Mouse (Mus musculus) retina, postnatal 1 day (tissue): ENCODE results near the gene Gabrg3.
"Not testable (repeated sequence)": the region's sequence is repeated elsewhere in the genome, so short reads cannot be mapped to it uniquely, and the experiment has no call there.

Experiments
- DNase-seq: peaks from one replicate; pipeline ENCODE4 v3.0.0-alpha.2; 2012

Gene Gabrg3

DNA sequence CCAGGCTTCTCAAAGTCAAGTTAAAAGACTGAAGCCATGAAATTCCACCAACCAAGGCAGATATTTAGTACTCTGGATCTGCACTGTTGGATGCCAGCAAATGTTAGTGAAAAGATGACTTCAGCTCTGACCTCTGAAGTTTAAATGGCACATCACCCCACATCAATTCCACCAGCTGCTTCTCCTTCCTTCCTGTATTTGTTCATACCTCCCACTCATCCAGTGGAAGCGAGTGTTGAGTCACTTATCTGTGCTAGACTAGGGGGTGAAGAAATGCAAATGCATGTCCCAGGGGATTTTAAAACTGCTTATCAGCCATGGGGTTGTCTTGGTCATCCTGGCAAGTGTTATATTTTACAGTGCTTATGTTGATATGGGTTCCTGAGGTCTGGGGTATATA is 79.7 kb downstream of the Gabrg3 start:
- DNase-seq: no peak

DNA sequence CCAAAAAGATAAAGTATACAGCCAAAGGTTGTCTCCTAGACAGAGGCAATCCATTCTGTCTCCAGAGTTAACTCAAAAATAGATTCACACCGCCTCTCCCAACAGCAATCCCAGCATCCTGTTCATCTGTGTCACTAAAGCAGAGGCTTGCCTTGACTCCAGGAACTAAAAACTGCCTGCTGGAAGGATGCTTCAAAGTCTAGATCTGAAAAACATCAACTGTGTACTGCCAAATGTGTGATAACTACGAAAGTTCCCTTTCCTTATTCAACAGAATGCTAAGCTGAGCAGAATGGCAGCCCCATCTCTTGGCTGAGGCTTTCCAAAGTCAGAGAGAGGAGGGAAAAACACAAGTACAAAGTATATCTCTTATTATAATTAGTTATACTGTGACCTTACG is 90.3 kb downstream of the Gabrg3 start:
- DNase-seq: no peak

DNA sequence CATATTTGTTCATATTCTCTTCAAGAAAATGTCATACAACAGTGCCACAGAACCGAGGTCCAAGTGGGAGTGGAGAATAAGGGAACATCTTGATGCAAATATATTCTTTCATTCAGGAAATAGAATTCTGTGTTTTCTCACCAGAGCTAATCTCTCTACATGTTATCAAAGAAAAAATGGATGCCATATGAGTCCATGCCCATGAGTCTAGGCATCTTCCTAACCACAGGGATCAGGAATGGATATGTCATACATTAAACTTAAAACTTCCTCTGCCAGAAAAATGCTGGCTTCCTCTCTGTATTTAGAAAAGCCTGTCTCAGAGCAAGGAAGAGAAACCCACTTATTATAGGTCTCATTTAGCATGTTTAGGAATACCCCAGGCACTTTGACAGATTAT is 92.9 kb downstream of the Gabrg3 start:
- no peak for DNase-seq

DNA sequence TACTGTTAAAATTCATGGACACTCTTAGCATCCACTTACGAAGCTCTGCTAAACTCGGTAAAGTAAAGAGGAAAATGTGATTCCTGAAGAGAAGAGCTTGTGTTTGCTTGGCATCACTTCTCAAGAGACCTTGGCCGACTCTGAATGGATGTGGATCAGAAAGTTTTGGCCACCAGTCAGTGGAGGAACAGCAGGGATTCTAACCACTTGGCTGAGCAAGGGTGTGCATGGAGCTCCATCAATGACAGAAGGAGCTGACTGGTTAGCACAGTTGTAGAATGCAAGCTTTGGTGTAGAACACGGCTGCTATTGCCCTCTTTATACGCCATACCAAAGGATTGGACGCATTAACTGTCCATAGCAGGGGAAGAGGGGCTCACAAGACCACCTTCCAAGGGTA is 93.4 kb downstream of the Gabrg3 start:
- no peak for DNase-seq

DNA sequence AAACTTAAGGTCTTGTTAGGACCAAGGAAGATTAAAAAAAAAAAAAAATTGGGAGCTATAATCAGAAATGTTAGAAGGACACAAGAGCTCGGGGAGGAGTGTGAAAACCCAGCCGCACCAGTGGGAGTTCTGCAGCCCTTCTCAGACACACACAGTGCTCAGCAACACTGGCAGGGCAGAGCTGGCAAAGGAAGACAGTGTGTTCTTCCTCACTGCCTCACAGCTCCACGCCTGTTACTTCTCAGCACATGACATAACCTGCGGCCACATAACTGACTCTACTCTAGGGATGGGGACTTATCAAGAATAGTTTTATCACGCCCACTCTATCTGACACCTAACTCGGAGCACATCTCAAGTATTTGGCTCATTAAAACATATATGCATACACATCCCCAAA is 103.8 kb downstream of the Gabrg3 start:
- DNase-seq: no peak

DNA sequence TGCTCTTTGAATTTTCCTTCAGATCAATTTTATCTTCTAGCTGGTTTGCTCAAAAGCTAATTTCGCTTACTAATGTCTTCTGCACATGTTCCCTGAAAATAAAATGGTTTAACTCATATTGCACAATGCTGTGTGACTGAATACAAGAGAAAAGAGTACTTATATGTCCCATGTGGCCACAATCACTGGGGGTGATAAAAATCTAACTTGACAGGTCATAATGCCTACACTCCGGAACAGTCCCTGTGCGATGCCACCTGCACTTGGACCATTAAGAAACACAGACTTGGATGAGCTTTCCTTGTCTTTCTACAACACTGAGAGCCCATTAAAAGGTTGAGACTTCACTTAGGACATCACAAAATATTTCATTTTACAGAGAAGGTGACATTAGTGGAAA is 108.1 kb downstream of the Gabrg3 start:
- DNase-seq: peak; percentile 50

DNA sequence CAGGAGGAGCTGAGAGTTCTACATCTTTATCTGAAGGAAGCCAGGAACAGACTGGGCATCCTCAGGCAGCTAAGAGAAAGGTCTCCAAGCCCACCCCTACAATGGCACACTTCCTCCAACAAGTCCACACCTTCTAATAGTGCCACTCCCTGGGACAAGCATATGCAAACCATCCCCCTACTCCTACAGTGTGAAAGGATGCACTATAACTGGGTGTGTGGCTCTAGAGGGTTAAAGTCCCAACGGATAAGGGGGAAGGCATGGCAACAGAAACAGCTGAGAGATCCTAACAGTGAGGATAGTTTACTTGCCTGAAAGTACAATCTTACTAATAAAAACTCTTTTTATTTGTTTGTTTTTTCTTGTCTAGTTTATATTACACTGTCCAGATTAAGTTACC is 126.8 kb downstream of the Gabrg3 start:
- DNase-seq: no peak

DNA sequence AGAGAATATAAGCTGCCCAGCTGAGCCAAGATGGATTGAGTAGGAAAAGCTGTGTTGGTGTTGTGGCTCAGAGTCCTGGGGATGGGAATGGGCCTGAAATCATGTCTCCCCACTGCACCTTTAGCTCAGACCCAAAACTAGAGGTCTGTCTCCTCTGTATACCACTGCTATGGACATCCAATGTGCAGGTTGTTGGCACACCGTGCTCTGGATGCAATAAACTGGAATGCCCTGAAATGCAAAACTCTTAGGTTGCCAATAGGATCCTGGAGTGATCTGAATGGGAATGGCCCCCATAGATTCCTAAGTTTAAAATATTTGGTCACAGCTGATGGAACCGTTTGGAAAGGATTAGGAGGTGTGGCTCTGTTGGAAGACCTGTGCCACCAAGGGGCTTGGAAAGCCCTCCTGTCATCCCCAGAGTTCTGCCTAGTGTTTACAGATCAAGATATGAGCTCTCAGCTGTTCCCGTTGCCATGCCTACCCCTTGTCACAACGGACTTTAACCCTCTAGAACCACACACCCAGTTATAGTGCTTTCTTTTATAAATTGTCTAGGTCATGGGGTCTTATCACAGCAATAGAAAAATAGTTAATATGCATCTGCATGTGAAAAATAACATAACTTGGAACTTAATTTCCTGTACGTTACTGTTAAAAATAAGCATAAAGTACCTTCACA is 128.0 kb downstream of the Gabrg3 start:
- no peak for DNase-seq

DNA sequence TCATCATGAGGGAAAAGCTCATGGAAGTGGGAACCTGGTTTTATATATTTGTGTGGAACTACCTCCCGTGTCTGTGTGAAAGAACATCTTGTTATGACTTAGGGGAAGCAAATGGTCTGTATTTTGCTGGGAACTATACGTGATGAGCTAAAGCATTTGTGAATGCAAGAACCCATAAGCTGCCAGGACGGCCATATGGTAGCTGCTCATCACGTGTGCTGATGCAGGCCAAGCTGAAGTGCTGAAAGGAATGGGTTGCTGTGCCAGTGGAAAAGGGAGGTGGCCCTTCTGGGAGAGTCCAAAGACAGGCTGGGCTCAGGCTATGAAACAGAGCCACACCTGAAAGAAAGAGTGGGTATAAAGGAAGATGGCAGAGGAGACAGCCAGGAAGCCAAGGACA is 143.0 kb downstream of the Gabrg3 start:
- DNase-seq: no peak

DNA sequence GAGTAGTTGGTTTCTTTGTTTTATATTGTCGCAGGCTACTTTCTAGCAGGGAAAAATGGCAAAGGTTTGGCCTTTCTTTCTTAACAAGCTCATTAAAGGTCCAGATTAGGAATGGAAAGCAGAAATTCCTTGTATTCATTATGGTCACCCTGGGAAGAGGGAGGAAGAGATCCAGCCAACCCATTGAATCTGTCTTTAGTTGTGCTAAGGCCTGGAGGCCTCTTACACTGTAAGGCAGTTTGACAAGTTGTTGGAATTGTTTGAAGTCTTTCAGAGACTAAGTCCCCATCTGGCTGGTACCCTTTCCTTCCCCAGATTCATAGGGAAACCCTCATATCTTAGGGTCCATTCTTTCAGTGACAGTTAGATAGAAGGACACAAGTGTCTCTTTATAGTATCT is 172.9 kb downstream of the Gabrg3 start:
- DNase-seq: no peak

DNA sequence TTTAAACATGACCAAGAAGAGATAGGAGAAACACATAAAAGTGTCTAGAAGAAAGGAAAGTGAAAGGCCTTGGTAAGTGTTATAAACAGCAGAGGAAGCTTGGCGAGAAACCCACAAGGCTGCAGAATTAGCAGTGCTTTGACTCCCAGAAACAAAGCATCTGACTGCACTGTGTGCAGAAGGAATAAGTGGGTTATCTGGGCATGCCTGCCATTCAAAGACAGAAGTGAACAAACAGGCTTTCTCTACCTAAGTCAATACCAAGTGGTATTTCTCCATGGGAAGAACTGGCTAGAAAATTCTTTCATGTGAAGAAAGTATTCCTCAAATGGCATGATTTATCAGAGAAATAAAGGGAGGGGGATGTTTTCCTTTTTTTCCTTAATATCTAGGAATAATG is 201.0 kb downstream of the Gabrg3 start:
- DNase-seq: no peak

DNA sequence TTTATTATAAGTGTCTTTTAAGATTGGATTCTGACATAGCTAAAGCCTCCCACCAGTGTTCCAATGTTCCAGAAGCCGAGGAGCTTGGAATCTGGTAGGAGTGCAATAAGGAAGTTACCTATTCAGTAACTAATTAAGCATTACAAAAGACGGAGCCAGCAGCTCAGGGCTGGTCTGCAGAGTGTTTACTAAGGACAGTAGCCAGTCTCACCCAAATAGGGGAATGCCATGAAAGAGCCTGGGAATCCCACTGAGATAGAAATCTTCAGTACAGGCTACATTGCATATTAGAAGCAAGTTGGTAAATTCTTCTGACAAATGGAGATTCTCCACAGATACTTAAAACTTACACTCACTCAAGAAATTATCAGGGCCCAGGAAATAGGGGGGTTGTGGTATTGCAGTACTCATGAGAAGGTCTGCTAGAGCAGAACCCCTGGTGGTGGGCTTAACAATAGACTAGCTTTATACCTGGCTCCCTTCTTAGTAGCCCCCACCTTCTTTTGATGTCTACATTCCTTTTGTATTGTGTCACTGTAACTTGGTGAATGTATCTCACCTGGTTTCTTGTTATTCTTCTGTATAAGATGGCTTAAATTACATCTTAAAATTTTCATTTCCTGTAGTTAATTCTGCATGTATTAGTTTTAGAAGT is 211.0 kb downstream of the Gabrg3 start:
- DNase-seq: not testable (repeated sequence)

DNA sequence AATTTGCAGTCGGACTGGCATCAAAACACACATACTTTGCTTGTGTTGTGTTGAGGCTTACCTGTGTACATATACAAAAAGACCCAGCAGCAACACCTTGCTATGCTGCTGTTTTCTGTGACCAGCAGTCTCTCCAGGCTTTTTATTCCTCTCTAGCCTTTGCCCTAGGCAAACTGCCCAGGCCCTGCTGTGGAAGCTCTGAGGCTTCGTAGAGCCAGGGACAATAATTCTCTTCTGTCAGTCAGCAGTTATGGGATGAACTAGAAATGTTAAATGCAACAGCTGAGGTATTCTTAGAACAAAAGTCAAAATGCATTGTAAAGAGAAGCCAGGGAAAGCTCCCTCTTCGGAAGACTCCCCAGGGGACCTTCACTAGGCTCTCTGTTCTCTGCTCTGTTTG is 220.1 kb downstream of the Gabrg3 start:
- DNase-seq: no peak

DNA sequence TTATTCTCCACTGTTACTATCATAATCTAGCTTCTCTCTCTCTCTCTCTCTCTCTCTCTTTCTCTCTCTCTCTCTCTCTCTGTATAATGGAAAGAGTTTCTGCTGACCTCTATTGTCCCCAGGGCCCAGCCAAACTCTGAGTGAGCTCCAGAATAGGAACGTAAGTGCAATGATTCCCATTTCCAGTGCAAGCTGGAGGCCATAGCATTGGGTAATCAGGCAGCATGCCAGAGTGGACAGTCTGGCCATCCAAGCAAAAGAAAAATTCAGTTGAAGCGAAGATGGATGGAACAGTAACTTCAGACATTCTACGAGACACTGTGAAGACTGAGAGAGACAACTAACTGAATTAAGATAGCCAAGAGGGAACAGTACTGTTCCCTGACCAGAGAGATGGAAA is 228.8 kb downstream of the Gabrg3 start:
- no peak for DNase-seq

DNA sequence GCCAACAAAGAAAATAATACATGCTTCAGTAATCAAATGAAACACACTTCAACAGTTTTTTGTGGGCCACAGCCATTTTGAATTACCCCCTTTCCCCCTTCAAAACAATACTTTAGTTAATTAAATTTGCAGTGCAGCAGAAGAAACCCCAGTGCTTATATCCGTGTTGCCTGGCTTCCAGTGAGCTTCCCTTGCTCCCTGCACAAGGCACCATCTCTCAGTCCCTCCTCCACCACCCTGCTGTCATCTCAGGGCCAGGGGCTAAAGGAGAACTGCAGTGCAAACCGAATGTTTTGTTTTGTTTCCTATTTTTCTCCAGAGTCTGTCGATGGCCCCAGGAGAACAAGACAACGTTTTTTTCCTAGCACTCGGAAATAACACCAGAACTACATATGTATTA is 233.2 kb downstream of the Gabrg3 start:
- DNase-seq: peak; percentile 61

DNA sequence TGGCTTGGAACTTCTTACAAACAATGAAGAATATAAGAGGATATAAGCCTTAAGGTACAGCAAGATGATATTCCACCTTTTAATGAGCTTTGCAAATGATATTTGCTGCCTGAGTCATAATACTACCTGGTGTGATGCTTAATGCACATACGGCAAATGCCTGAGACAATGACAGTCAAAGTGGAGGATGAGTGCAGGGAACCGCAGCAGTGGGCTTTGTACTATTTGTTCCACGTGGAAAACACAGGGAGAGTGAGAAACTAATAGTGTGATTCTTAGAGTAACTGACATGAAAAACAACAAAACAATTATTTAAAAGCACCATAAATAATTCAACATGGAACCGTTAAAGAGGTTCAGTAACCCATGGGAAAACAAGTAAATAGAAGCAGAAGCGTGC is 236.2 kb downstream of the Gabrg3 start:
- no peak for DNase-seq

DNA sequence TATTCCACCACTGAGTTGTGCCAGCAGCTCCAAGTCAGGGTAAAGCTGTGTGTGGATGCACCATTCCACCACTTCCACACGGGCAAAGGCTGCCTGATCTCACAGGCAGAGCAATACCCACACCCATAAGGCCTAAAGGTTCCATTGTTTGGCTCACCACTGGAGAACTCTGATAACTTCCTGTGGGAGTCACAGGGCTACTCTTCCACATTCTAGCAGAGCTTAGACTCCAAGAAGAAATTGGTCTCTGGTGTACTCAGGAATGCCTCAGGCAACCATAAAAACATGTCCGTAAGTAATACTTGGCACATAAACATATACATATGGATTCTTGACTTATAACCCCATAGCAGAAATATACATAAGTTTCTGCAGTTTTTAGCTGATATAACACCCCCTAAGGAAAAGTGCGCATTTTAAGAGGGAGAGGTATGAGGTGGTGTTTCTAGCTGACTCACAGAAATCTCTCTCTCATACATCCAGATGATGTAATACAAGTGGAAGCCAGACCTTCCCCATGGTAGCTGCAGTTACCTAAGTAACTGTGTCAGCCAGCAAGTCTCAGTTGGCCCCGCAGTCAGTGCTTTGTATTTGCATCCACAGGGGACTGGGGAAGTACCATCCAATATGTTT is 248.8 kb downstream of the Gabrg3 start:
- no peak for DNase-seq

DNA sequence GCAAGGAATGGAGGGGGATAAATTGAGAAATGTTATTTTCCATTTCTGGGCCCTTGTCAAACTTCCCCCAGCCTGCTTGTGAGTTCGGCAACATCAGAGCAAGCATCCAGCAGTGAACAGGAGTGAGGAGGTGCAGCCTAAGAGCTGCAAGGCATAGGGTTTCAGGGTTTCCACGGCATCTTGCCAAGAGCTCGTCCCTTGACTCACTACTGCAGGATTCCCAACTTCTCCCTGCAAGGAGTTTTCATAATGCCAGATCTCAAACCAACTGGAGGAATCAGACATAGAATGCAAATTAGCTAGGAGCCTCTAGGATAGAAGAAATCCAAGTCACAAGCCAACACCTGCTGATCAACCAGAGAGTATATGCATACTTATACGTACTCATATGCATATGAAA is 254.0 kb downstream of the Gabrg3 start:
- DNase-seq: no peak

DNA sequence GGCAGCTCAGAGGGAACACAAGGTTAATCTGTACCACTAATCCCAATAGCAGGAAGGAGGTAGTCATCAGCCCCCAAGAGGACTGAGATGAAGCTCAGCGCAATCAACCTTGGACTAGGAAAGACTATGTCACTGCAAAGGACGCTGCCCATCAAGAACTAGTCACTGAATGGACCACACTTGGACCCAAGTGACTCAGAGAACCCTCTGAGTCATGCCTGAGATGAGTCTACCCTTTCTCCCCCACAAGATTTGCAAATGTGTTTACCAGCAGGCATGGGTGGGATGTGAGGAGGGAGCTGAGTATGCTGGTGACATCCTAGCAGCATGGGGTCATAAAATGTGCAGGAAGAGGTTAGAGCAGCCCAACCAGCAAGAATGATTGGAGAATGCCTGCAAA is 254.5 kb downstream of the Gabrg3 start:
- peak; percentile 27 for DNase-seq

DNA sequence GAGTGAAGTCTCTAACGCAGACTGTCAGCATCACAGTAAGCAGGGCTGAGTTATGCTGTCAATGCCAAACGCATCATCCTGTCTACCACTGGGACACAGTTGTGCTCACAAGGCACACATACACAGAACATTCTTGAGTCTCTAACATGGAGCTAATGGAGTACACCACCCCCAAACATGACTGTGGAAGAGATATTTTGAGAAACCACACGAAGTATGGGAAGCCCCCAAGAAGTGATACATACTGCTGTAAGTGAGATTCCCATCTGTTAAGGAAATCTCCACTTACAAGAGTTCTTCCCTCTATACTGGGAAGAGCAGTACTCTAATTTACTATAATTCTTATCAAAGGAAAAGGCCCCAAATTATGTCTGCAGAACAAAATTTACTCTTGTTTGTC is 286.9 kb downstream of the Gabrg3 start:
- DNase-seq: no peak

DNA sequence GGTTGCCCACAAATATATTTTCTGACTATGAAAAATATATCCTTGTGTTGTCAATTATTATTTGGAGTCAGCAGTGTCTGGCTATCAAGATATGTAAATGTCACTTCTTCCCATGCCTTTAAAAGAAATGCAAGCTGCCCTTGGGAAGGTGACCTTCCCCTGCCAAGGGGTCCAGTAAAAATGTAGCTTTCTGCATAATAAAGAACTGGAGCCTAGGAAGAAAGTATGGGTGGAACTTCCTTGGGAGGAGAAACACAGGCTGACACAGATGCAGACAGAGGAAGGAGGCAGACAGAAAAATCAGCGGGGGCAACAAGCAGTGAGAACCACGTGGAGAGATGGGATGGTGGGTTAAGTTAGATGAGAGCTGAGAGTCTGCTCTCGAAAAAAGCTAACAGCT is 304.9 kb downstream of the Gabrg3 start:
- no peak for DNase-seq

DNA sequence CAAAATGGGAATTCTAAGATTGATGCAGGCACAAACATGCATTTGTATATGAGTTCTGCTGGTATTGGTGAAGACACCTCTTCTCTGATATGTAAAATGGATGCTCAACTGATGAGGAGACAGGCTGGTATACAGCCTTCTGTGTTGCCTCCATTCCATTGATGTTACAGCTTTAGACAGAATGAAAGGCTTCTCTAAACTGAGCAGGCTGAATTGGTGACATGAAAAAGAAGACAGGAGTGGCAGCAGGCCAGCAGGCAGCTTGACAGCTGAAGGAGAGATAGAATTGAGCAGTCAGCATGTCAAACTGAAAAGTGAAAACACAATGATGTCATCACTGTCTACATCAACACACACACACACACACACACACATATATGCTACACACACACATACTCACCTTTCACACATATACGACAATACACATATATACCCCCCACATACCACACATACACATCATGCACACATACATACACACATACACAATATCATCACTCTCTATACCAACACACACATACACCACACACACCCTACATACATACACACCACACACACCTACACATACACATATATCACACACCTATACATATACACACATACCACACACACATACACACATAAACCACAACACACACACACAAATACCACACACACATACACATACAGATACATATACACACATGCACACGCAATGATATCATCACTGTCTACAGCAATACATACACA is 315.4 kb downstream of the Gabrg3 start:
- DNase-seq: no peak

DNA sequence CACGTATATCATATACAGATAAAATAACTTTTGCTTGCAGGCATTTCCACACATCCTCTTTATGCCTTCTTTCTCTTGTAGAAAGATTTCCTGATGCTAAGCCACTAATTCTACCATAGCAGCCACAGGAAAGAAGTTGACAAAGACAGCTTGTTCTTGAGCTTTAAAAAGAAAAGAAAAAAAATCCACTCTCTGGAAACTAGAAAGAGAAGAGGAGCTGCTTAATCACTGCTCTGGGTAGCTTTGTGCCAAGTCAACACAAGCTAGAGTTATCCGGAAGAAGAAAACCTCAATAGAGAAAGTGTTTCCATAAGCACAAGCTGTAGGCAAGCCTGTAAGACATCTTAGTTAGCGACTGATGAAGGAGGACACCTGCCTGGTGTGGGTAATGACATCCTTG is 321.6 kb downstream of the Gabrg3 start:
- DNase-seq: no peak
